Mouse (Mus musculus) mouse trophoblast stem cell (cell line): ENCODE data around the gene P4ha2.

Experiments used
- in situ Hi-C, 2 experiments: fragments of 300-500 bp; cut with MseI, MboI; formaldehyde crosslinking; loops; 2 replicates in 1 of 2; 3 replicates in 1 of 2; pipeline ENCODE4 v1.15.1; 2025

The P4ha2 gene

GRCm38 (mm10) chr11:54130721-54131120 lies 30.8 kb downstream of the P4ha2 start:
- in situ Hi-C loops = no loop called here

- in situ Hi-C loops = no loop called here
Observed at GRCm38 (mm10) chr11:54132290-54132689, 32.4 kb downstream of the P4ha2 start.

- in situ Hi-C loops = no loop called here
Observed at GRCm38 (mm10) chr11:54134905-54135304, 35.0 kb downstream of the P4ha2 start.

- in situ Hi-C loops = loop anchor here in 1 of 2 experiments (10.0 kb wide), 2 partner anchors 115 to 215 kb away; no protein-coding TSS in a partner anchor
Observed at GRCm38 (mm10) chr11:54140159-54140558, 40.3 kb downstream of the P4ha2 start.

- in situ Hi-C loops = loop anchor here in 1 of 2 experiments (10.0 kb wide), 2 partner anchors 113 to 213 kb away; no protein-coding TSS in a partner anchor
Observed at GRCm38 (mm10) chr11:54141200-54141971, 41.5 kb downstream of the P4ha2 start.

GRCm38 (mm10) chr11:54144886-54145285 lies 45.0 kb downstream of the P4ha2 start:
- in situ Hi-C loops = loop anchor here (5.0 to 10.0 kb wide), 3 partner anchors 110 to 210 kb away; no protein-coding TSS in a partner anchor

- in situ Hi-C loops = loop anchor here (5.0 to 10.0 kb wide), 3 partner anchors 109 to 209 kb away; no protein-coding TSS in a partner anchor
Observed at GRCm38 (mm10) chr11:54145990-54146389, 46.1 kb downstream of the P4ha2 start.

- in situ Hi-C loops = loop anchor here (5.0 to 10.0 kb wide), 3 partner anchors 105 to 205 kb away; no protein-coding TSS in a partner anchor
Observed at GRCm38 (mm10) chr11:54149791-54150465, 50.0 kb downstream of the P4ha2 start.

GRCm38 (mm10) chr11:54151141-54151540 lies 51.2 kb downstream of the P4ha2 start:
- in situ Hi-C loops = no loop called here

GRCm38 (mm10) chr11:54152957-54153356 lies 53.1 kb downstream of the P4ha2 start:
- in situ Hi-C loops = no loop called here

GRCm38 (mm10) chr11:54155864-54156263 lies 56.0 kb downstream of the P4ha2 start:
- in situ Hi-C loops = no loop called here

- in situ Hi-C loops = no loop called here
Observed at GRCm38 (mm10) chr11:54156504-54156903, 56.6 kb downstream of the P4ha2 start.

- in situ Hi-C loops = no loop called here
Observed at GRCm38 (mm10) chr11:54157586-54157985, 57.7 kb downstream of the P4ha2 start.

- in situ Hi-C loops = no loop called here
Observed at GRCm38 (mm10) chr11:54160435-54160834, 60.5 kb downstream of the P4ha2 start.

- in situ Hi-C loops = no loop called here
Observed at GRCm38 (mm10) chr11:54160920-54161319, 61.0 kb downstream of the P4ha2 start.

GRCm38 (mm10) chr11:54161514-54161913 lies 61.6 kb downstream of the P4ha2 start:
- in situ Hi-C loops = no loop called here

GRCm38 (mm10) chr11:54162968-54163367 lies 63.1 kb downstream of the P4ha2 start:
- in situ Hi-C loops = no loop called here

GRCm38 (mm10) chr11:54169432-54170295 lies 69.8 kb downstream of the P4ha2 start:
- in situ Hi-C loops = no loop called here

GRCm38 (mm10) chr11:54171175-54171574 lies 71.3 kb downstream of the P4ha2 start:
- in situ Hi-C loops = no loop called here

- in situ Hi-C loops = no loop called here
Observed at GRCm38 (mm10) chr11:54174226-54174625, 74.3 kb downstream of the P4ha2 start.

GRCm38 (mm10) chr11:54174877-54175276 lies 75.0 kb downstream of the P4ha2 start:
- in situ Hi-C loops = no loop called here
